ENCODE assay signal across 21 mouse cellular contexts in genomic region chr1:28144824-28145223, GRCm38 (mm10).
DNase-seq lines count a peak whose midpoint lies in the region; ATAC-seq and TF ChIP-seq lines count a peak whose summit lies in the region.
"Had no signal": no experiment of that assay in that cellular context is flagged by ENCODE, and none has a peak within 500 bp of the region (broad histone marks: within the 10 kb centered on the region; RNA-seq: fewer than 3 reads in every experiment).

No protein-coding gene starts in this region.

- no peaks in the 10 kb centered on the region for H3K9me3 ChIP-seq in forebrain, embryonic 14.5 days (replicated peaks; ENCODE audit: control insufficient read depth, low read length)
- H3K9me3 ChIP-seq in forebrain, embryonic 11.5 days (ENCODE audit: control insufficient read depth, low read length), result no peaks in the 10 kb centered on the region
- no peaks in the 10 kb centered on the region for H3K9me3 ChIP-seq in forebrain, postnatal 0 days (ENCODE audit: low read length)
- H3K9me3 ChIP-seq: embryonic facial prominence, embryonic 15.5 days; heart, embryonic 12.5 days; hindbrain, embryonic 15.5 days; midbrain, embryonic 15.5 days had no signal

- 35% methylated on average over 4 of the region's 4 CpGs for WGBS in forebrain, embryonic 14.5 days
- WGBS in forebrain, embryonic 11.5 days, result 69% methylated on average over 4 of the region's 4 CpGs
- WGBS in forebrain, postnatal 0 days, result 20% methylated on average over 4 of the region's 4 CpGs

- H3K36me3 ChIP-seq in forebrain, embryonic 14.5 days (ENCODE audit: control insufficient read depth, insufficient read depth, low read length), result no peaks in the 10 kb centered on the region
- H3K36me3 ChIP-seq in forebrain, embryonic 11.5 days (ENCODE audit: control insufficient read depth, insufficient read depth, low read length), result no peaks in the 10 kb centered on the region
- H3K36me3 ChIP-seq in forebrain, postnatal 0 days (ENCODE audit: insufficient read depth), result no peaks in the 10 kb centered on the region
- H3K36me3 ChIP-seq: embryonic facial prominence, embryonic 15.5 days; heart, embryonic 12.5 days; hindbrain, embryonic 15.5 days; midbrain, embryonic 15.5 days had no signal

- no peaks in the 10 kb centered on the region for H3K27me3 ChIP-seq in forebrain, embryonic 14.5 days (replicated peaks; ENCODE audit: control insufficient read depth, insufficient read depth, low read length)
- no peaks in the 10 kb centered on the region for H3K27me3 ChIP-seq in forebrain, embryonic 11.5 days (ENCODE audit: control insufficient read depth, insufficient read depth, low read length)
- no peaks in the 10 kb centered on the region for H3K27me3 ChIP-seq in forebrain, postnatal 0 days (ENCODE audit: insufficient read depth, low read length)
- H3K27me3 ChIP-seq: embryonic facial prominence, embryonic 15.5 days; heart, embryonic 12.5 days; hindbrain, embryonic 15.5 days; midbrain, embryonic 15.5 days; Patski had no signal

- ATAC-seq in forebrain, embryonic 14.5 days, result peak; percentile 75
- no peak for ATAC-seq in forebrain, embryonic 11.5 days (replicated peaks; ENCODE audit: low FRiP score)
- ATAC-seq in forebrain, postnatal 0 days, result no peak
- ATAC-seq in megakaryocyte progenitor cell, adult 5-6 weeks (replicated peaks; ENCODE audit: poor library complexity), result no peak
- ATAC-seq: intestine, postnatal 0 days; midbrain, embryonic 15.5 days; Patski had no signal

- H3K9ac ChIP-seq in forebrain, embryonic 14.5 days (ENCODE audit: low read length), result no peak overlapping the region
- no peak overlapping the region for H3K9ac ChIP-seq in forebrain, embryonic 11.5 days (ENCODE audit: low read length)
- H3K9ac ChIP-seq in forebrain, postnatal 0 days, result no peak overlapping the region
- H3K9ac ChIP-seq: embryonic facial prominence, embryonic 15.5 days; heart, embryonic 12.5 days; hindbrain, embryonic 15.5 days; midbrain, embryonic 15.5 days had no signal

- TF ChIP-seq CTCF in forebrain, postnatal 0 days (IDR thresholded peaks at IDR 0.05; ENCODE audit: low read depth), result no peak

- H3K4me3 ChIP-seq in forebrain, embryonic 14.5 days (ENCODE audit: low read depth, low read length), result no peak overlapping the region
- H3K4me3 ChIP-seq in forebrain, embryonic 11.5 days (ENCODE audit: low read depth, low read length), result no peak overlapping the region
- no peak overlapping the region for H3K4me3 ChIP-seq in forebrain, postnatal 0 days (ENCODE audit: low read depth, low read length)
- H3K4me3 ChIP-seq: embryonic facial prominence, embryonic 15.5 days; heart, embryonic 12.5 days; hindbrain, embryonic 15.5 days; midbrain, embryonic 15.5 days had no signal

- H3K27ac ChIP-seq in forebrain, embryonic 14.5 days (ENCODE audit: low read depth, low read length), result no peak overlapping the region; the same call in 1 of the 2 replicates
- H3K27ac ChIP-seq in forebrain, embryonic 11.5 days (ENCODE audit: low read depth, low read length), result no peak overlapping the region
- no peak overlapping the region for H3K27ac ChIP-seq in forebrain, postnatal 0 days (ENCODE audit: low read depth, low read length)
- H3K27ac ChIP-seq: embryonic facial prominence, embryonic 15.5 days; hindbrain, embryonic 15.5 days; midbrain, embryonic 15.5 days had no signal

- H3K4me2 ChIP-seq in forebrain, embryonic 14.5 days (ENCODE audit: low read length), result no peak overlapping the region
- no peak overlapping the region for H3K4me2 ChIP-seq in forebrain, embryonic 11.5 days (ENCODE audit: low read depth, low read length, severe bottlenecking)
- H3K4me2 ChIP-seq in forebrain, postnatal 0 days (ENCODE audit: low read depth), result no peak overlapping the region
- H3K4me2 ChIP-seq: embryonic facial prominence, embryonic 15.5 days; heart, embryonic 12.5 days; hindbrain, embryonic 15.5 days; midbrain, embryonic 15.5 days had no signal

- DNase-seq in forebrain, embryonic 14.5 days (ENCODE audit: low spot score), result peak; percentile 76
- no peak for DNase-seq in forebrain, embryonic 11.5 days (ENCODE audit: low spot score)
- peak; percentile 4 for DNase-seq in kidney, postnatal 10 days
- no peak for DNase-seq in kidney, adult 11 months
- DNase-seq in brain, adult 2 months (ENCODE audit: low read depth, low spot score), result peak; percentile 27
- DNase-seq in forebrain, postnatal 0 days, result peak; percentile 7
- no peak for DNase-seq in thymus, postnatal 36 days
- DNase-seq: adrenal gland, postnatal 36 days; cerebellum, adult 18-20 months; cerebellum, postnatal 14 days; gastrocnemius, postnatal 10 days; heart, postnatal 10 days; lung, postnatal 14 days; thymus, postnatal 4 days had no signal

- H3K4me1 ChIP-seq in forebrain, embryonic 14.5 days (ENCODE audit: control insufficient read depth, insufficient read depth, low read length), result no peaks in the 10 kb centered on the region
- H3K4me1 ChIP-seq in forebrain, embryonic 11.5 days (replicated peaks; ENCODE audit: control insufficient read depth, insufficient read depth, low read length), result no peaks in the 10 kb centered on the region
- 0 out of 2 replicates have a peak, but pooled peaks cover 5% of the 10 kb centered on the region for H3K4me1 ChIP-seq in forebrain, postnatal 0 days (ENCODE audit: insufficient read depth)
- H3K4me1 ChIP-seq: embryonic facial prominence, embryonic 15.5 days; heart, embryonic 12.5 days; hindbrain, embryonic 15.5 days; midbrain, embryonic 15.5 days had no signal

Comparison
In these comparisons a context has a peak if more than half of its experiments do, and no peak if none do; other contexts are left out.
1. DNase-seq: peak in forebrain, embryonic 14.5 days (single experiment), kidney, postnatal 10 days (single experiment), brain, adult 2 months (single experiment) and forebrain, postnatal 0 days (single experiment); none in forebrain, embryonic 11.5 days (single experiment), kidney, adult 11 months (single experiment) and thymus, postnatal 36 days (0 of 2).